Mouse (Mus musculus): Measurements from ENCODE around the gene Zfp638.

- TF ChIP-seq POLR2A (IDR thresholded peaks at IDR 0.05; ENCODE audit: borderline replicate concordance, low read depth, low read length) (no peak; the same call in 1 of the 2 replicates), CTCF (IDR thresholded peaks at IDR 0.05; ENCODE audit: low read depth, low read length) (no peak)
Observed at GRCm38 (mm10) chr6:83831606-83832123, 35.2 kb upstream of the Zfp638 start, which contains the start of gene Paip2b.
